Mouse (Mus musculus) lung, postnatal 25 days (tissue): Measurements from ENCODE around the gene Bag2.

Experiments
- DNase-seq: peaks from one replicate; pipeline ENCODE4 v3.0.0; 2022; ENCODE audit warnings: low spot score

Gene Bag2

DNA sequence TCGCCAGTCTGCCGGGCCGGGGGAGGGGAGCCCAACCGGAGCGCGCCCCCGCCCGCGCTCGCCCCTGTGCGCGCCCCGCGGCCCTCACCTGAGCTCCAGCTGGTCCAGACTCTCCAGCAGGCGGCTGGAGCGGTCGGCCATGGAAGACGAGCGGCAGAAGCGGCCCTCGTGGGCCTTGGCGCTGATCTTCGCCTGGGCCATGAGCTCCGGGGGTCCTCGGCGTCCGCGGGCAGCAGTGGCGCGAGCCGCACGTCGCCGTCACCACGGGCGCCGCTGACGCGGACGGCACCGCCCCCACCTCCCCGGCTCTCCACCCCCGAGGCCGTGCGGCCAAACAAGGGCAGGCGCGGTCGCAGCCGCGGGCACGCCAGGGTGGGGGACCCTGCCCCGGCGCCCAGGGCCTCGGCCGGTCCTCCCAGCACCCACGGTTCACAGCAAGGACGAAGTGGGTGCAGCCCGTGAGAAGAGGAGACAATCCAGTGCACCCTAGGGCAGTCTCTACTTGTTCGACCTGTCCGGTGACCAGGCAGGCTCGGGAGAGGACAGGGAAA lies at the start of gene Bag2:
TSS of gene Bag2 (minus strand) at position 305 of the 551 bp plus-strand sequence.
- DNase-seq: peak; percentile 52

- no peak for DNase-seq
These were observed 45.7 kb upstream of the Bag2 start for GRCm38 (mm10) chr1:33803323-33803722.

- no peak for DNase-seq
These were observed 42.0 kb upstream of the Bag2 start for GRCm38 (mm10) chr1:33799620-33800019.

DNA sequence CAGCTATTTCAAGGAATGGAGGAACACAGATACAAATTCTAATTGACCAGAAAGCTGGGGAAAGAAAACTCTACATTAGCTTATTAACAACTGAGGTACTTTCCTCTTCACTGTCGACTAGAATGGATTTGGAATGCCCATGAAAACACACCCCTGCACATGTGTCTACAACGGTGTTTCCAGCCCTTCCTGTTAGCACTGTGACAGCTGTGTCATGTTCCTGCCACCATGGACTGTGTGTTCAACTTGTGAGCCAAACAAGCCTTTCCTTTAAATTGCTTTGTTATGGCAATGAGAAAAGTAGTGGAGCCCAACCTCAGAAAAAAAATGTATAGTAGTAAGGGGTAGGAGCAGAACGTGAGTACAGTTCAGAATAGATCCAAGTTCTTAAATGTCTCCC lies 30.9 kb upstream of the Bag2 start:
- peak; percentile 49 for DNase-seq

DNA sequence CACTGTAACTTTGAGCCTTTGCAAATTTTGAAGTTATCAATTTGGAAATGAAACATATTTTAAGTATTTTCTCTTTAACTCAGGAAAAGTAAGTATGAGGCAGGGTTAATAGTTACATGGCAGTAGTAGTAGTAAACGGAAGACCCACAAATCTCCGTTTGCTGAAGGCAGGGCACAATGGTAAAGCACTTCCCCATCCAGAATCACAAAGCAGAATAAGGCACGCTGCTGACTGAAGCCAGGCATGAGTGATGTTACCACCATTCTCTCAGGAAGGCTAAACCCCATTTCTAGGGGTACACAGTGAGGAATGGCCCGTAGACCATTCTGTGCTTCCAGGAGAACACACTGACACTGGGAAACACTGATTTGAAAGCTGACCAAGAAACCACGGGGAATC lies 30.5 kb upstream of the Bag2 start:
- no peak for DNase-seq

DNA sequence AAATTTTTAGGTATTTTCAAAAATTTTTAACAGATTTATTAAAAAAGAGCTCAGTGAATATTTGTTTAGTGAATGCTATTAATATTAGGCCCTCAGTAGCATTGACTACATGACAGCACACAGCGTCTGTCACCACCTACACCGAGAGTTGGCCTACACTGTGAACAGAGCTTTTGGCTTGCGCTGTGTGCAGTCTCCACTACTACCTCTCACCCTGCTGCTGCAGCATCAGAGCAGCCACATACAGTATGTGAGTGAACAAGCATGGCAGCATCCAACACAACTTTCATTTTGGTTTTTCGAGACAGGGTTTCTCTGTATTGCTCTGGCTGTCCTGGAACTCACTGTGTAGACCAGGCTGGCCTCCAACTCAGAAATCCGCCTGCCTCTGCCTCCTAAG lies 27.0 kb upstream of the Bag2 start:
- no peak for DNase-seq

DNA sequence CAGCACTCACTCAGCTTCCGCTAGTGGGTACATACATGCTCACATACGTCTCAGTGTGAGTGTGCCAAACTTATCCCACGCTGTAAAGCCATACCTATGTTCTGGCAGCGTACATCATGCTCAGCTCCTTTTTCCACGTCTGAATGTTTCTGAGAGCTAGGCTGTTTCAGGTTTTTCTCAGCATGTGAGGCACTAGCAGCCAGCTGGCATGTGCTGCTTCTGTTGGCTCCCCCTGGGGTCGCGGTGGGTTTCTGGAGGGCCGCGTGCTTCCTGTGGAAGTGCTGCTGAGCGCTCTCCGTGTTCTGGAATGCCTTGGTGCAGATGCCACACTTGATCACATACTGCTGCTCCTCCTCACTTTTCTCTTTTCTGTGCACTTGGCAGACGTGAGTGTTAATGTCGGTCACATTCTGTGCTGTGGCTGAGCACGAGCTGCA lies 18.6 kb upstream of the Bag2 start:
- no peak for DNase-seq

GRCm38 (mm10) chr1:33772106-33772505 lies 14.5 kb upstream of the Bag2 start:
- DNase-seq: no peak

- no peak for DNase-seq
These were observed 14.0 kb upstream of the Bag2 start for GRCm38 (mm10) chr1:33771621-33772020.

- DNase-seq: no peak
These were observed 11.2 kb upstream of the Bag2 start for GRCm38 (mm10) chr1:33768827-33769226.

DNA sequence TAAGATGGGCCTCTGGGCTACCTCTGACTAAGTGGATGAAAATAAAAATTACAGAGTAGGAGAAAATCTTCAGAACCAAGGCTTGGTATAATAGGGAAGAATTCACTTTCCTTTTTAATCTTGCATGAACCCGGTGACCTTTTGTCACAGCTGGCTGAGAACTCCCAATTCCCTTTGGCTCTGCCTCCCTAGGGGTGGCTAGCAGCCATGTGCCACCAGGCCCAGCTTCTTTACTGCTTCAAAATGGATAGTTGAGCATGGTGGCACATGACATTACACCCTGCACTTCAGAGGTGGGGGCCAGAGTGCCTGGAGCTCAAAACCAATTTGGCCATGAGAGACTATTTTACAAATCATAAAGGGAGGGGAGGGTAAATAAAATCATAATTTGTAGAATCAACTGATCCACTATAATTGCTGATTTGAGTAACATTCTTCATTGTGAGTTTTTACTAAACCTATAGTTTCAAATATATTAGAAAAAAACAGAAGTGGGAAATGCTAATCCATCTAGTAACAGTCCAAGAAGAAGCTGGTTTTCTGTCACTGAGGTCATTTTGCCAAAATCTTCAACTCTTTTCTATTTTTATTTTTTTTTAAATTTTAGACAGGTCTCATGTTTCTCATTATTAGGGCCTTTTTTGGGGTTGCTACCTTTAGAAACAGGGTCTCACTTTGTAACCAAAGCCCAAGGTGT lies 10.6 kb upstream of the Bag2 start:
- no peak for DNase-seq

- DNase-seq: no peak
These were observed 9.2 kb upstream of the Bag2 start for GRCm38 (mm10) chr1:33766520-33767508.

- no peak for DNase-seq
These were observed 8.0 kb upstream of the Bag2 start for GRCm38 (mm10) chr1:33765468-33766080.

DNA sequence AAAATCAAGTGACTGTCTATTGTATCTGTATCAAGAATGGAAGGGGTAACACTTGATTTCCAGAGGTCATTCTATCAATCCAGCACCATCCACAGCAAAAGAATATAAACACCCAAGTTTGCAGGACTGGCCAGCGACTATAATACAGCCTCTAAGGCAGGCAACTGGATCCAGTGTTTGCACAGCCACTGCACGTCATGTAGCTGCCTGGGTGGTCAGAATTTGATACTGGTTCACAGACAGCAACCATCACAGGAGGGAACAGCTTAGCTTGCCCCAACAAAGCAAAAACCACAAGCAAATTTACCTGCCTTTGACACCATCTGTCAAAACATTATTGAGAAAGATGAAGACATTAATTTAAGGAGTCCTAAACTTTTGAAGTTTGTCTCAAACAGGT lies 6.2 kb upstream of the Bag2 start:
- no peak for DNase-seq

GRCm38 (mm10) chr1:33758488-33758887 lies 893 bp upstream of the Bag2 start:
- DNase-seq: no peak

GRCm38 (mm10) chr1:33757033-33757413 lies 572 bp downstream of the Bag2 start:
- no peak for DNase-seq

- no peak for DNase-seq
These were observed 1.1 kb downstream of the Bag2 start for GRCm38 (mm10) chr1:33756258-33757032.

DNA sequence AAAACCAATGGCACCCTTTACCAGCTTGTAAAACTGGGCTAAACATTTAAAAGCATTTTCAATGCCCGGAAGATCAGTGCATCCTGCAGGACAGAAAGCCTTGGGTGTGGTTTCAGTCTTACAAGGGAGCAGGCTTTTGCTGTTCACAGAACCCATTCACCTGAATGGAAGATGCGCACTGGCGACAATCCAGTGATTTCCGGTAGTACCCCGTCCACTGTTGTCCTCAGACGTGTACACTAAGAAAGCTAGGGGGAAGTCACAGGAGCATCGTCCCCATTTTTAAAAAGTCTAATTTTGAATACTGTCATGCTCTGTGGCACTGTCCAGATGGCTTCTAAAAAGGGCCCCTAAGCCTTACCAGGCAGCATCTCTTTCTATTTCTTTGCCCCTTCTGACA lies 1.8 kb downstream of the Bag2 start:
- no peak for DNase-seq

DNA sequence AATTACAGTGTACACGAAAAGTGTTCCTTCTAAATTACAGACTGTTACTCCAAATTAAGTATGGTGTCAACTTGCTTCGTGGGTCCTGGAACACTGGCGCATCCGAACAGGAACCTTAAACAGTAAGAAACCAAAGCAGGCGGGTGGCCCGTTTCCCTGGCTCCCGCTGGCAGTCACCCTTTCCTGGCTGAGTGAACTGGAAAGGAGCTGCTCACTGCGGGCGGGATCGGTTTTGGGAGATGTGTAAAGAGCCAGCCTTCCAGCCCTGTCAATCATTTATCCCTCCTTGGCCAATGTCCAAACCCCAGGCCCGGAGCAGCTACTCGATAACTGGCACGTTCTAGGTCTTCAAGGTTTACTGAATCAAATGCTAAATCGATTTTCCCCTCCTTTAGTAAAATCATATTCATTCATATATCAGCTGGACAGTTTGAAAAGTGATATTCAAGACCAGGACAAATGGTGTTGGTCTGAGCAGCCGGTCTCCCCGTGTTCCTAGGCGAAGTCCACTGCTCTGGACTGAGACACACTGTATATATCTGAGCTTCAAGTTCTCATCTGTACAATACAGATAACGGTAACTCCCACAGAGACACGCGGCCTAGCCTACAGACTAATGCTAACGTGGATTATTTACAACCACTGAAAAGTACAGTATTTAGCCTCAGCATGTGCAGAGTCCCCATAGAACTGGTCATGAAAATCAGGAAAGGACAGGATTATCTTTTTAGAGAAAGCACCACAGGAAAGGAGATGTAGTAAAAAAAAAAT lies 2.4 kb downstream of the Bag2 start:
- no peak for DNase-seq

- DNase-seq: no peak
These were observed 3.5 kb downstream of the Bag2 start for GRCm38 (mm10) chr1:33754089-33754488.

DNA sequence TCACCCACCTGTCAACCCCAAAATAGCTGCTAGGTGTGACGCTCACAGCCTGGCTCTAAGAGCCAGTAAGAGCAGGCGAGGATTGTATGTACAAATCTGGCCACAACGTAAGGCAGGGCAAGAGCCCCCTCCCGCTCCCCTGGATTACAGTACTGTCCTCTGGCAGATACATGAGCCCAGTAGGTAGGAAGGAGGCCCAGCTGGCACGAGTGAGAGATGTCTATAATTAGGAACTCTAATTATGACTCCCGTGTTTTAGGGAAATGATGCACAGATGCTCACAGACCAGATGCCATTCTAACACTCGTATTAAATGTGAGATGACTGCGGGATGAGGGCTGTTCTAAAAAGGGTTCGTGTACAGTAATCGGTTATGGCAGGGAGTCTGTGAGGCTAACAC lies 6.3 kb downstream of the Bag2 start:
- no peak for DNase-seq
